Mouse (Mus musculus) activated CD4-positive, CD25-positive, alpha-beta regulatory T cell, adult 4 months (primary cell): ENCODE measurements at regions not wholly inside any gene's neighbourhood (a gene's known extent, or its start where the extent isn't known, plus 50 kb on each side); places are given as distances from the start of the nearest gene placed in this dataset.

ENCODE experiments used
- ATAC-seq: one replicate; pipeline ENCODE4 v1.8.0; 2017

- ATAC-seq = no peak
These were observed 131.8 kb upstream of the Cxcr4 start for GRCm38 (mm10) chr1:128723843-128724242.

GRCm38 (mm10) chr1:128722061-128722471, 130.0 kb upstream of the Cxcr4 start:
- no peak for ATAC-seq

- ATAC-seq = no peak
These were observed 122.8 kb upstream of the Cxcr4 start for GRCm38 (mm10) chr1:128714843-128715242.

GRCm38 (mm10) chr1:128712876-128713275, 120.8 kb upstream of the Cxcr4 start:
- ATAC-seq = no peak

- ATAC-seq = no peak
These were observed 119.0 kb upstream of the Cxcr4 start for GRCm38 (mm10) chr1:128711121-128711520.

- no peak for ATAC-seq
These were observed 115.7 kb upstream of the Cxcr4 start for GRCm38 (mm10) chr1:128707747-128708146.

GRCm38 (mm10) chr1:128706167-128706566, 114.1 kb upstream of the Cxcr4 start:
- ATAC-seq = no peak

- peak; percentile 74 for ATAC-seq
These were observed 113.0 kb upstream of the Cxcr4 start for GRCm38 (mm10) chr1:128705071-128705503.

GRCm38 (mm10) chr1:128701326-128701725, 109.2 kb upstream of the Cxcr4 start:
- no peak for ATAC-seq

GRCm38 (mm10) chr1:128697962-128698361, 105.9 kb upstream of the Cxcr4 start:
- ATAC-seq = no peak

GRCm38 (mm10) chr1:128695936-128696335, 103.8 kb upstream of the Cxcr4 start:
- ATAC-seq = peak; percentile 79

- no peak for ATAC-seq
These were observed 100.7 kb upstream of the Cxcr4 start for GRCm38 (mm10) chr1:128692799-128693198.

GRCm38 (mm10) chr1:128692313-128692712, 100.2 kb upstream of the Cxcr4 start:
- ATAC-seq = no peak

GRCm38 (mm10) chr1:128687236-128687927, 95.3 kb upstream of the Cxcr4 start:
- no peak for ATAC-seq

- no peak for ATAC-seq
These were observed 93.5 kb upstream of the Cxcr4 start for GRCm38 (mm10) chr1:128685467-128686137.

- no peak for ATAC-seq
These were observed 90.8 kb upstream of the Cxcr4 start for GRCm38 (mm10) chr1:128682942-128683341.

- ATAC-seq = no peak
These were observed 89.2 kb upstream of the Cxcr4 start for GRCm38 (mm10) chr1:128681261-128681660.

GRCm38 (mm10) chr1:128680538-128680937, 88.4 kb upstream of the Cxcr4 start:
- no peak for ATAC-seq

GRCm38 (mm10) chr1:128680012-128680411, 87.9 kb upstream of the Cxcr4 start:
- no peak for ATAC-seq

GRCm38 (mm10) chr1:128679005-128679980, 87.2 kb upstream of the Cxcr4 start:
- ATAC-seq = no peak

GRCm38 (mm10) chr1:128675538-128675937, 83.4 kb upstream of the Cxcr4 start:
- peak; percentile 23 for ATAC-seq

GRCm38 (mm10) chr1:128672306-128672705, 80.2 kb upstream of the Cxcr4 start:
- ATAC-seq = no peak

GRCm38 (mm10) chr1:128671495-128671894, 79.4 kb upstream of the Cxcr4 start:
- no peak for ATAC-seq
